Mouse (Mus musculus) splenic B cell, adult 2 months (primary cell): Measurements from ENCODE around the gene Baz1b.
"Not testable (repeated sequence)": the region's sequence is repeated elsewhere in the genome, so short reads cannot be mapped to it uniquely, and the experiment has no call there.

Experiments
- DNase-seq: peaks from one replicate; pipeline ENCODE4 v3.0.0-alpha.2; 2011; ENCODE audit warnings: low read depth, low spot score
- H3K27me3 ChIP-seq: 2 replicates; pipeline ENCODE4 v1.6.1; 2012; ENCODE audit warnings: mild to moderate bottlenecking, low read length, moderate library complexity, mixed read lengths; ENCODE audit not compliant: control insufficient read depth, poor library complexity, insufficient read depth, severe bottlenecking
- H3K36me3 ChIP-seq: 2 replicates; pipeline ENCODE4 v1.6.1; 2012; ENCODE audit warnings: mild to moderate bottlenecking, low read length, moderate library complexity, mixed read lengths; ENCODE audit not compliant: control insufficient read depth, poor library complexity, insufficient read depth, severe bottlenecking

The Baz1b gene

DNA sequence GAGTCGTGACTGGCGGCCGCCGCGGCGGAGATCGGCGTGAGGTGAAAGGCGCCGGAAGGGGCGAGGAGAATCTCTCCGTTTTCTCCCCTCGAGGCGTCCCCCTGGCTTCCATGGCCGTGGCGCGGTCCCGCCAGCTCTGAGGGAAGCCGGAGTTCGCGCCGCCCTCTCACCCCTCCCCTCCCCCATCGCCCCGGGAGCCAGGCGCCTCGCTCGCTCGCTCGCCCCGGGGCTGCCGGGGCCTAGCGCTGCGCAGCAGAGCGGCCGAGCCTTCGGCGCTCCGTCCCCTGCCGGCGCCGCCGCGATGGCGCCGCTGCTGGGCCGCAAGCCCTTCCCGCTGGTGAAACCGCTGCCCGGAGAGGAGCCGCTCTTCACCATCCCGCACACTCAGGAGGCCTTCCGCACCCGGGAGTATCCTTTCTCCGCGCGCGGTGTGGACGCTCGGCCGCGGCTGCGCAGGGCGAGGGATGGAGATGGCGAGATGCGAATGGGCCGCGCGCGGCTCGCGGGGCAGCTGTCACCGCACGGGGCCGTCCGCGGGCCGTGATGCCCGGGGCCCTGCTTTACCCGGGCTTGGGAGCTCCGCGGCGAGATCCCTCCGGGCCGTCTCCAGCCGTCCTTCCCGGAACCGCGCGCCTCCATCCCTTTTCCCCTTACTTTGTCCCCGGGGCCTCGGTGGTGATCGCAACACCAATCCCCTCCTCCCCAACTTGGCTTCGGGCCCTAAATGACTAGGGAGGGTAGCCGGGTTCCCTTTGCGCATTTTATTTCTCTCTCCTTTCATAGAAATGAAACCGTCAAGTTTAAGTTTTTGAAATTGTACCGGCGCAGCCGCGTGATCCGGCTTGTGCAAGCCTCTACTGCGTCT lies 517 bp downstream of the Baz1b start:
- Histone ChIP-seq H3K27me3 (no peaks in the 10 kb centered on the region), H3K36me3 (no peaks in the 10 kb centered on the region)
- peak; percentile 14 for DNase-seq

GRCm38 (mm10) chr5:135188214-135188554 lies 1.1 kb downstream of the Baz1b start:
- Histone ChIP-seq H3K36me3 (no peaks in the 10 kb centered on the region), H3K27me3 (no peaks in the 10 kb centered on the region)
- no peak for DNase-seq

- peaks cover 3% of the 10 kb centered on the region; the same call in 1 of the 2 replicates for H3K36me3 ChIP-seq
- no peak for DNase-seq
These were observed 2.4 kb downstream of the Baz1b start for GRCm38 (mm10) chr5:135189281-135190022.

GRCm38 (mm10) chr5:135191620-135192019 lies 4.6 kb downstream of the Baz1b start:
- Histone ChIP-seq H3K36me3 (peaks cover 3% of the 10 kb centered on the region; the same call in 1 of the 2 replicates), H3K27me3 (no peaks in the 10 kb centered on the region)
- peak; percentile 90 for DNase-seq

More at GRCm38 (mm10) chr5:135189281-135190022, 2.4 kb downstream of the Baz1b start:
- H3K27me3 ChIP-seq = no peaks in the 10 kb centered on the region

DNA sequence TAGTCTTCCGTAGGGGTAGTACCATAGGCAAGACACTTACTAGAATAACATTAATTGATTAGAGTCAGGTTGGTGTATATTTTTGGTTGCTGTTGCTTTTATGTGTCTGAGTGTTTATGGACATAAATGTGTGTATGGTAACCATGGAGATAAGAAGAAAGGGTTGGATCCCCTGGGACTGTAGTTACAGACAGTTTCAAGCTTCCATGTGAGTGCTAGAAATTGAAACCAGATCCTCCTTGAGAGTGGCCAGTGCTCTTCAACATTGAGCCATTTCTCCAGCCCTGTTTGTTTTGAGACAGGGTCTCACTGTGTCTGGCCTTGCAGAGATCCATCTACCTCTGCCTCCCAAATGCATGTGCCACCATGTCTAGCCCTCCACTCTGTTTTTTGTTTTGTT lies 5.4 kb downstream of the Baz1b start:
- peak; percentile 43 for DNase-seq
- Histone ChIP-seq H3K27me3 (no peaks in the 10 kb centered on the region), H3K36me3 (peaks cover 4% of the 10 kb centered on the region; the same call in 1 of the 2 replicates)

DNA sequence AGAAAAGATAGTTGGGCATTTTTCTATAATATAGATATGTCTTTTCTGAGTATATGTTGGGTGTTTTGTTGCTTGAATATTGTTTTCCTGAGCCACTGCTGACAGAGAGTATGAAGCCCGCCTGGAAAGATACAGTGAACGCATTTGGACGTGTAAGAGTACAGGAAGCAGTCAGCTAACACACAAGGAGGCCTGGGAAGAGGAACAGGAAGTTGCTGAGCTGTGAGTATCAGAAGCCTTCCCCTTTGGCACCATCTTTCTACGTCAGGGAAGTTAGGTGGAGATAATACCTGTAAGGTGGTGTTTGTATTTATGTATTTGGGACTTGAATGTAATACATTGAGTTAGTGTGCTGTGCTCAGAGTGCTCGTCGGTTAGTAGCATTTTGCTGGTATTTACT lies 9.3 kb downstream of the Baz1b start:
- H3K36me3 ChIP-seq = peaks cover 13% of the 10 kb centered on the region; the same call in 1 of the 2 replicates
- H3K27me3 ChIP-seq = no peaks in the 10 kb centered on the region
- DNase-seq = peak; percentile 59

DNA sequence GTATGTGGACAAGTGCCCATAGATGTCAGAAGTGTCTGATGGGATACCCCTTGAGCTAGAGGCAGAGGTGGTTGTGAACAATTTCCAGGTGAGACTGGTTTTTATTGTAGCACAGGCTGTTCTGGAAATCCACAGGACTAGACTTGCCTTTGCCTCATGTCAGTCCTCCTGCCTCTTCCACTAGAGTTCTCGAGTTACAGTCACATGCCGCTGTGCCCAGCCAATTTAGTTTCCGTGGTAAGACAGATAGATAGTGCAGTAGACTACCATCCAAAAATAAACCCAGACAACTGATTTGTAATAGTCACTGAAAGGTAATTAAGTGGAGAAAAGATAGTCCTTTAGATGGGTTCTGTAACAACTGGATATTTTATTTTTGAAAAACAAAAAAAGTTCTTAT lies 15.7 kb downstream of the Baz1b start:
- DNase-seq = no peak
- H3K36me3 ChIP-seq = peaks cover 18% of the 10 kb centered on the region; the same call in 1 of the 2 replicates
- no peaks in the 10 kb centered on the region for H3K27me3 ChIP-seq

GRCm38 (mm10) chr5:135208197-135208596 lies 21.1 kb downstream of the Baz1b start:
- H3K36me3 ChIP-seq = peaks cover 23% of the 10 kb centered on the region
- DNase-seq = peak; percentile 46
- H3K27me3 ChIP-seq = no peaks in the 10 kb centered on the region

DNA sequence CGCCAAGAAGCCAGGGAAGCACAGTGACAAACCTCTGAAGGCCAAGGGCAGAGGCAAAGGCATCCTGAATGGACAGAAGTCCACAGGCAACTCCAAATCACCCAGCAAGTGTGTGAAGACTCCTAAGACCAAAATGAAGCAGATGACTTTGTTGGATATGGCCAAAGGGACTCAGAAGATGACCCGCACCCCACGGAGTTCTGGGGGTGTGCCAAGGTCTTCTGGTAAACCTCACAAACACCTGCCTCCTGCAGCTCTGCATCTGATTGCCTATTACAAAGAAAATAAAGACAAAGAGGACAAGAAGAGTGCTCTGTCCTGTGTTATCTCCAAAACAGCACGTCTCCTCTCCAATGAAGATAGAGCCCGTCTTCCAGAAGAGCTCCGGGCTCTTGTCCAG lies 29.8 kb downstream of the Baz1b start:
- no peak for DNase-seq
- Histone ChIP-seq H3K27me3 (no peaks in the 10 kb centered on the region), H3K36me3 (peaks cover 28% of the 10 kb centered on the region)

DNA sequence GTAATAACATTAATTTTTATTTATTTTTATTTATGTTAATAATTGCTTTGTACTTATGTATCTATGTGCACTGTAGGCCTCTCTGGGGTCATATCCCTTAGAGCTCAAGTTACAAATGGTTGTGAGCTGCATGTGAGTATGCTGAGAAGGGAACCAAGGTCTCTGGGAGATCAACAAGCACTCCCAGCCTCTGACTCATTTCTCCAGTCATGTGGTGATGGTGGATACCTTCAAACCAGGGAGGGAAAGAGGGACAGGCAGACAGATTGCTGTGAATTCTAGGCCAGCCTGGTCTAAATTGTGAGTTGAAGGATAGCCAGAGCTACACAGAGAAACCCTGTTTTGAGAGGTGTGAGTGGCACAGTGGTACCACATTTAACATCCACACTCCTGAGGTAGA lies 33.9 kb downstream of the Baz1b start:
- no peak for DNase-seq

DNA sequence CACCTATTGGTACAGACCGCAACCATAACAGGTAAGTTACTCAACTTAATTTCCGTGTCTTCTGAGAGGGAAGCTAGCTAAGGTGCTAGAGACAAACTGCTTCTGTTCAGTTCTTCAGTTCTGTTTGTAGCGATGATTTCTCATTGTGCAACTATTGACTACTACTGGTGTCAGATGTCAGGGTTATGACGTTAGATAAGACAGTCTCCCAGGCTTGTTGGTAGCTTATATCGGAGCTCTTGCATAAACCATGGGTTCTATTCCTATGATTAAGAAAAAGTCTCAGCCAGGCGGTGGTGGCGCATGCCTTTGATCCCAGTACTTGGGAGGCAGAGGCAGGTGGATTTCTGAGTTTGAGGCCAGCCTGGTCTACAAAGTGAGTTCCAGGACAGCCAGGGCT lies 35.0 kb downstream of the Baz1b start:
- H3K36me3 ChIP-seq = peaks cover 27% of the 10 kb centered on the region
- H3K27me3 ChIP-seq = no peaks in the 10 kb centered on the region
- DNase-seq = no peak

More for the DNA sequence above, 33.9 kb downstream of the Baz1b start:
- no peaks in the 10 kb centered on the region for H3K27me3 ChIP-seq
- H3K36me3 ChIP-seq = peaks cover 28% of the 10 kb centered on the region

DNA sequence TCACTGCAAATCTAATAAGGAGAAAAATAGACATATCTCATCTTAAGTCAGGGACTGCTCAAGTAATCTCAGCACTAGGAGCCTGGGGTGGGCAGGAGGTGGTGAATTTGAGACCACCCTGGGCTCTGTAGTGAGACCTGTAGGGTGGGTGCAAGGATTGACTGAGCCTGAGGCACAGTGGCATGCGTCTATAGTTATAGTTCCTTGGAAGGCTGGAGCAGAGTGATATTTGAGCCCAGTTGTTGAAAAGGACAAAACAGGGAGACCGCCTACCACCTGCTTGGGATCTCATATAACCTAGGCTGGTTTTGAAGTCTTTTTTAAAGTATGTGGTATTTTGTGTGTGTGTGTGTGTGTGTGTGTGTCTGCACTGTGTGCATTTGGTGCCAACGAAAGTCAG lies 37.1 kb downstream of the Baz1b start:
- H3K27me3 ChIP-seq = no peaks in the 10 kb centered on the region
- peaks cover 18% of the 10 kb centered on the region for H3K36me3 ChIP-seq
- DNase-seq = no peak

GRCm38 (mm10) chr5:135225879-135226278 lies 38.8 kb downstream of the Baz1b start:
- not testable (repeated sequence) for H3K27me3 ChIP-seq, DNase-seq
- peaks cover 15% of the 10 kb centered on the region; the same call in 1 of the 2 replicates for H3K36me3 ChIP-seq

DNA sequence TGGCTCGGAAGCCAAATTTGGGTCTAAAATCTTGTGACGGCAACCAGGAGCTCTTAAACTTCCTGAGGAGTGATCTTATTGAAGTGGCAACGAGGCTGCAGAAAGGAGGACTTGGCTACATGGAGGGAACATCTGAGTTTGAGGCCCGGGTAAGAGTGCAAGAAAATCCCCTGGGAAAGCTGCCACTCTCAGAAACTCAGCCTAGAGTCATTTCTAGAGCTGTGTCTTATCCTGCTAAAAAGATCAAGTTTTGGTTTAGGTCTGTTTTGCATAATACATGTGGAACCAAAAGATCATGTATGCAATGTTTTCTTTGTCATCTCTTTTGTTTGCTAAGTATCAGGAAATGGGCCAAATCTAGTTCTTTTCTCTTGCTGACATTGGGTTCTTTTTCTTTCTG lies 43.1 kb downstream of the Baz1b start:
- DNase-seq = no peak
- Histone ChIP-seq H3K27me3 (no peaks in the 10 kb centered on the region), H3K36me3 (peaks cover 16% of the 10 kb centered on the region)
